Mouse (Mus musculus) E14TG2a.4 (cell line): ENCODE results near the gene Krt4.

Source experiments
- CTCF ChIP-seq: conservative IDR thresholded peaks from 2 replicates; pipeline ENCODE4 v1.5.1; 2014; ENCODE audit warnings: low read length
- NANOG ChIP-seq: IDR thresholded peaks from 2 replicates; pipeline ENCODE4 v1.6.1; 2014; ENCODE audit warnings: borderline replicate concordance, low read length, mixed read lengths
- POU5F1 ChIP-seq: IDR thresholded peaks from 2 replicates; pipeline ENCODE4 v1.6.1; 2014; ENCODE audit warnings: low read length, borderline replicate concordance

DNA sequence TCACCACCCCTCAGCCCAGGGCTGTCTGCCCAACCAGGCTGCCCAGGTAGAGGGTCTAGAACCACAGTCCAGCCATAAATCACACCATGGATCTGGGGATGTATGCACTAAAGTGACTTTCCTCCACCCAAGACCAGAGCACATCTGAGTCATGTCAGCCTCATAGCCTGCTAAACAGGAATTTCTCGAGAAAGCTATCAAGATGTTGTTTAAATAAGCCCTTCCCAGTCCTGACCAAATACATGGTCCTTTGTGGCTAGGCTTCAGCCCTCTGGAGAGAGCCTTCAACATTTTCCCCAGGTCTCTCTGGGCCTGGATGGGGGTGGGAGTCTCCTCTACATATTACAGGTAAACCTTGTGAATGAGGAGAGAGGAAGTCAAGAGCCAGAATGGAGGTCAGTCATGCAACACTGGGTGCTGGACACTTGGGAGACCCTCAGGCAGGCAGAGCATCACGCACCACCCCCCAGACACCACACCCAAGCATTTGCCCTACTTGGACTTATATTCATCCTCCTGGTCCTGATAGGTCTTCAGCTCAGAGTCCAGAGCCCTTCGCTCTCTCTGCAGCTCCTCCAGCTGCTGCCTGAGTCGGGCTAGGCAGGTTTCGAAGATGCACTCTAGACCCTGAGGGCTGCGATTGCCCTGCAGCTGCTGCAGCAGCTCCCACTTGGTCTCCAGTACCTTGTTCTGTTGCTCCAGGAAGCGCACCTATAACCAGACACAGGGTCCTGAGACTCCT, 28.4 kb upstream of the Krt4 start:
- no peak for TF ChIP-seq CTCF
- TF ChIP-seq NANOG = no peak
- TF ChIP-seq POU5F1 = no peak
